ENCODE assay signal across 18 mouse cellular contexts in the genomic region with DNA sequence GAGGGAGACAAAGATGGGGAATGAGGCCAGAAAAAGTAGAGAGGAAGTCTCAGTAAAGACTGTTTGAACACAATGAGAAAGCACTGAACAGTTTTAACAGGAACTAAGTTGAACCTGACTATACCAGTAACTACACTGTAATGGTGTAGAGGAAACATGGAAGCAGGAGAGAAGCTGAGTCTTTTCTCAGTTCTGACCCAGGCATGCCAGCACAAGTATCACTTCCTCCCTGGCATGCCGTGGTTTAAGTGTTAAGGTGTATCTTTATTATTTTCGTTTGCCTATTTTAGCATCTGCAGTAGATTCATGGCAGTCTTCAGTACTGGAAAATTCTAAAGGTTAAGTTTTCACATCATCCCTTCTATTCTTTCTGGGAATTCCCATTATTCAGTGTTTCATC.
"Had no signal": no experiment of that assay in that cellular context is flagged by ENCODE, and none has a peak within 500 bp of the region (broad histone marks: within the 10 kb centered on the region; RNA-seq: fewer than 3 reads in every experiment).

No protein-coding gene starts in this region.

- ATAC-seq: midbrain, embryonic 16.5 days had no signal

- DNase-seq: lung, adult 18-20 months; lung, embryonic 14.5 days; lung, postnatal 10 days; lung, postnatal 4 days; midbrain, embryonic 14.5 days; retina, postnatal 1 day; right cerebral cortex, adult 18-20 months; right cerebral cortex, postnatal 25 days; right cerebral cortex, postnatal 4 days; spleen, adult 18-20 months; thymus, adult 18-20 months; thymus, postnatal 14 days; thymus, postnatal 36 days had no signal

- H3K27me3 ChIP-seq: midbrain, embryonic 12.5 days; neural tube, embryonic 13.5 days; neural tube, embryonic 15.5 days had no signal

- H3K36me3 ChIP-seq: midbrain, embryonic 10.5 days; midbrain, embryonic 12.5 days; neural tube, embryonic 13.5 days; neural tube, embryonic 15.5 days had no signal
